Mouse (Mus musculus): ENCODE data around the gene Bsdc1.
"Not testable (repeated sequence)": the region's sequence is repeated elsewhere in the genome, so short reads cannot be mapped to it uniquely, and the experiment has no call there.

The Bsdc1 gene

GRCm38 (mm10) chr4:129461183-129461960 is at the start of gene Bsdc1:
Bsdc1 (plus strand) TSS chr4:129461581.
- DNase-seq (ENCODE audit: low spot score): peak; percentile 100

- no peak for DNase-seq (ENCODE audit: low spot score)
Measured at GRCm38 (mm10) chr4:129415892-129416291, 45.5 kb upstream of the Bsdc1 start.

GRCm38 (mm10) chr4:129416478-129416877 is 44.9 kb upstream of the Bsdc1 start:
- no peak for DNase-seq (ENCODE audit: low spot score)

- DNase-seq (ENCODE audit: low spot score): no peak
Measured at GRCm38 (mm10) chr4:129418321-129418720, 43.1 kb upstream of the Bsdc1 start.

- no peak for DNase-seq (ENCODE audit: low spot score)
Measured at GRCm38 (mm10) chr4:129440340-129441063, 20.9 kb upstream of the Bsdc1 start, which contains the start of gene Zbtb8b. Zbtb8b (minus strand) TSS chr4:129440853.

GRCm38 (mm10) chr4:129441145-129441544 is 20.2 kb upstream of the Bsdc1 start:
- DNase-seq (ENCODE audit: low spot score): no peak

- no peak for DNase-seq (ENCODE audit: low spot score)
Measured at GRCm38 (mm10) chr4:129447360-129447759, 14.0 kb upstream of the Bsdc1 start.

- DNase-seq (ENCODE audit: low spot score): no peak
Measured at GRCm38 (mm10) chr4:129447778-129448563, 13.4 kb upstream of the Bsdc1 start.

- DNase-seq (ENCODE audit: low spot score): no peak
Measured at GRCm38 (mm10) chr4:129448713-129449112, 12.7 kb upstream of the Bsdc1 start.

- DNase-seq (ENCODE audit: low spot score): no peak
Measured at GRCm38 (mm10) chr4:129450851-129451250, 10.5 kb upstream of the Bsdc1 start.

- DNase-seq (ENCODE audit: low spot score): no peak
Measured at GRCm38 (mm10) chr4:129451471-129452169, 9.8 kb upstream of the Bsdc1 start.

GRCm38 (mm10) chr4:129455265-129455664 is 6.1 kb upstream of the Bsdc1 start:
- DNase-seq (ENCODE audit: low spot score): peak; percentile 95

GRCm38 (mm10) chr4:129456126-129456525 is 5.3 kb upstream of the Bsdc1 start:
- DNase-seq (ENCODE audit: low spot score): peak; percentile 32

- not testable (repeated sequence) for DNase-seq (ENCODE audit: low spot score)
Measured at GRCm38 (mm10) chr4:129457311-129457710, 4.1 kb upstream of the Bsdc1 start.

GRCm38 (mm10) chr4:129459726-129460125 is 1.7 kb upstream of the Bsdc1 start:
- no peak for DNase-seq (ENCODE audit: low spot score)

GRCm38 (mm10) chr4:129460827-129461182 is 576 bp upstream of the Bsdc1 start:
- DNase-seq (ENCODE audit: low spot score): no peak

- DNase-seq (ENCODE audit: low spot score): peak; percentile 70
Measured at GRCm38 (mm10) chr4:129462118-129462517, 737 bp downstream of the Bsdc1 start.

- DNase-seq (ENCODE audit: low spot score): no peak
Measured at GRCm38 (mm10) chr4:129463097-129464059, 2.0 kb downstream of the Bsdc1 start.

GRCm38 (mm10) chr4:129464286-129464815 is 3.0 kb downstream of the Bsdc1 start:
- DNase-seq (ENCODE audit: low spot score): no peak

GRCm38 (mm10) chr4:129476047-129476446 is 14.7 kb downstream of the Bsdc1 start:
- no peak for DNase-seq (ENCODE audit: low spot score)
